Mouse (Mus musculus): Measurements from ENCODE around the gene Ppp2r5a. TPM values are rescaled to one million over a fixed set of nuclear protein-coding genes. Genes with fewer than 3 reads are reported as not detected.

The Ppp2r5a gene
- 13.9 and 18.5 TPM in 2 replicates for polyA plus RNA-seq (2015; fragmentation: Nextera tagmentation; extraction: Ambion mirVana)

DNA sequence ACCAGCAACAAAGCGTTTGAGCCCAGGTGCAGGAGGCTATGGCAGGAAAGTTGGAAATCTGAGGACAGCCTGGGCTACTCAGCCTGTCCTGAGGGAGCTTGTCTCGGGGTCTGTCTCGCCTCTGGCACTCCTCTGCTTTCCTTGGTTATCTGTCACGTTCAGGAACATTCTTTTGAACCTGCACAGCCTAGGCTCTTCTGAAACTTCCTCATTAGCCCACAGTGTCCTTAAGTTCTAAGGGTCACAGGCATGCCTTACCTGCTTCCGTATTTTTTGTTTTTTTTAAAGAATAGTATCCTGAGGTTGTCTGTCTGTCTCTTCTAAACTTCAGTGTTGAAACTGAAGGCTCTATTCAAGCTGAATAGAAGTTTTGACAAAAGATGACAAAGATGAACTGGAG is at the start of gene Ppp2r5a:
Ppp2r5a (minus strand) TSS at position 199 of the 400 bp plus-strand sequence.

GRCm38 (mm10) chr1:191325726-191326232 is 77.3 kb downstream of the Ppp2r5a start, which contains the start of gene Tmem206:
Tmem206 (plus strand) TSS chr1:191325912.

GRCm38 (mm10) chr1:191317591-191318196 is 85.4 kb downstream of the Ppp2r5a start, which contains the start of gene Nenf:
Nenf (minus strand) TSS chr1:191318194.

Other genes starting within 250 kb of the Ppp2r5a start
- not detected in 2 replicates for gene Fam71a, start 238.5 kb downstream of the Ppp2r5a start, polyA plus RNA-seq (2015; fragmentation: Nextera tagmentation; extraction: Ambion mirVana)
- gene Atf3, start 185.2 kb downstream of the Ppp2r5a start, polyA plus RNA-seq (2015; fragmentation: Nextera tagmentation; extraction: Ambion mirVana) = 1.3 and 2.1 TPM in 2 replicates
- gene Nenf, start 85.1 kb downstream of the Ppp2r5a start, polyA plus RNA-seq (2015; fragmentation: Nextera tagmentation; extraction: Ambion mirVana) = 204 and 207 TPM in 2 replicates
- gene Tmem206, start 77.4 kb downstream of the Ppp2r5a start, polyA plus RNA-seq (2015; fragmentation: Nextera tagmentation; extraction: Ambion mirVana) = 19.4 and 22.4 TPM in 2 replicates
- gene Dtl, start 172.3 kb upstream of the Ppp2r5a start, polyA plus RNA-seq (2015; fragmentation: Nextera tagmentation; extraction: Ambion mirVana) = 2.4 and 2.8 TPM in 2 replicates
- 19.4 and 20.2 TPM in 2 replicates for gene Ints7, start 172.4 kb upstream of the Ppp2r5a start, polyA plus RNA-seq (2015; fragmentation: Nextera tagmentation; extraction: Ambion mirVana)

Data from neural tube, postnatal 0 days (tissue).